Mouse (Mus musculus) forebrain, postnatal 0 days (tissue): ENCODE results near the gene Scamp1. TPM values are rescaled to one million over a fixed set of nuclear protein-coding genes. Genes with fewer than 3 reads are reported as not detected.

Source experiments
- ATAC-seq: fragments of 200-750 bp; cut with Nextera tagmentation; 2 replicates; pipeline ENCODE4 v1.8.0; 2017; ENCODE audit warnings: mild to moderate bottlenecking, moderate library complexity
- DNase-seq: peaks from one replicate; pipeline ENCODE4 v3.0.0-alpha.2; 2015
- H3K27ac ChIP-seq: fragments of 300-500 bp; sonication (generic); 2 replicates; pipeline ENCODE4 v1.5.1; 2014; ENCODE audit warnings: low read depth, mild to moderate bottlenecking, antibody characterized with exemption, low read length, moderate library complexity, mixed read lengths
- H3K27me3 ChIP-seq: fragments of 300-500 bp; sonication (generic); 2 replicates; pipeline ENCODE4 v1.6.1; 2014; ENCODE audit warnings: mild to moderate bottlenecking, low read length, mixed read lengths; ENCODE audit not compliant: insufficient read depth
- H3K36me3 ChIP-seq: fragments of 300-500 bp; sonication (generic); 2 replicates; pipeline ENCODE4 v1.6.1; 2014; ENCODE audit warnings: mild to moderate bottlenecking, moderate library complexity; ENCODE audit not compliant: insufficient read depth
- H3K4me1 ChIP-seq: fragments of 300-500 bp; sonication (generic); 2 replicates; pipeline ENCODE4 v1.6.1; 2014; ENCODE audit warnings: antibody characterized with exemption; ENCODE audit not compliant: insufficient read depth
- H3K4me2 ChIP-seq: fragments of 300-500 bp; sonication (generic); 2 replicates; pipeline ENCODE4 v1.6.1; 2014; ENCODE audit warnings: low read depth, mild to moderate bottlenecking, moderate library complexity
- H3K4me3 ChIP-seq: fragments of 300-500 bp; sonication (generic); 2 replicates; pipeline ENCODE4 v1.5.1; 2014; ENCODE audit warnings: low read depth, low read length, mixed read lengths
- H3K9ac ChIP-seq: fragments of 300-500 bp; sonication (generic); 2 replicates; pipeline ENCODE4 v1.6.1; 2014; ENCODE audit warnings: mild to moderate bottlenecking
- H3K9me3 ChIP-seq: fragments of 300-500 bp; sonication (generic); 2 replicates; pipeline ENCODE4 v1.6.1; 2016; ENCODE audit warnings: low read length
- CTCF ChIP-seq: sonication (generic); IDR thresholded peaks from 2 replicates; pipeline ENCODE4 v1.5.1; 2016; ENCODE audit warnings: antibody characterized with exemption, control low read depth, low read depth
- WGBS: fragments of 180-500 bp; shearing (Covaris S2); extraction: QIAGEN DNeasy Blood & Tissue Kit; methylation state at CpG from one replicate; pipeline ENCODE4 v1.1.7; 2014; 5-methylcytosine and 5-hydroxymethylcytosine counted together
- polyA plus RNA-seq: library from polyadenylated mRNA; unstranded; fragments of >200 nt; fragmentation: Nextera tagmentation; extraction: Ambion mirVana; gene quantifications from 2 replicates; pipeline ENCODE4 v1.2.1, GENCODE M21; 2015
- total RNA-seq: library from RNA; depleted of rRNA; stranded (reverse); fragments of >200 nt; gene quantifications from 2 replicates; pipeline ENCODE4 v1.2.3, GENCODE M21; 2014

The Scamp1 gene
- total and polyA plus RNA-seq, 2 experiments from 2014 or later: 116 to 119 TPM

DNA sequence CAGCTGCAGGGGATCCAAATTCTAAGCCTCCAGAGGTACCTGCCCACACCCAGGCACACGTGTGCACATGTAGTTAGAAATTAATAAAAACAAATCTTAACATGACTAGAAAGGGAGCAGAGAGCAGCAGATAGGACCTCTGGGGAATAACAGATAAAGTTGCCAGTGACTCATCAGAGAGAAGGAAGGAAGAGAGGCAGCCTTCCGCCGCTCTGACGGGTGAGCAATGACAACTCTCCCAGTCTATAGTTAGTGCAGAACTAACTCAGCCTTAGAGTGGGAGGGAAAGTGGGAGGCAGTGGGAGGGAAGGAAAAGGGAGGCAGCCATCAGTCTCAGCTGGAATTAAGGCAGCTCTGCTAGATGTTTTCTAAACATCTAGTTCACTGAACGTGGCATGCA lies 21.7 kb downstream of the Scamp1 start:
- TF ChIP-seq CTCF: no peak
- peak; percentile 28; the same call in 1 of the 2 replicates for ATAC-seq
- Histone ChIP-seq H3K36me3 (no peaks in the 10 kb centered on the region), H3K4me1 (no peaks in the 10 kb centered on the region; the same call in 1 of the 2 replicates), H3K9me3 (no peaks in the 10 kb centered on the region), H3K27me3 (no peaks in the 10 kb centered on the region), H3K4me3 (no peak overlapping the region), H3K9ac (no peak overlapping the region), H3K4me2 (no peak overlapping the region), H3K27ac (no peak overlapping the region)
- WGBS: 79% methylated on average over 5 of the region's 5 CpGs
- no peak for DNase-seq

DNA sequence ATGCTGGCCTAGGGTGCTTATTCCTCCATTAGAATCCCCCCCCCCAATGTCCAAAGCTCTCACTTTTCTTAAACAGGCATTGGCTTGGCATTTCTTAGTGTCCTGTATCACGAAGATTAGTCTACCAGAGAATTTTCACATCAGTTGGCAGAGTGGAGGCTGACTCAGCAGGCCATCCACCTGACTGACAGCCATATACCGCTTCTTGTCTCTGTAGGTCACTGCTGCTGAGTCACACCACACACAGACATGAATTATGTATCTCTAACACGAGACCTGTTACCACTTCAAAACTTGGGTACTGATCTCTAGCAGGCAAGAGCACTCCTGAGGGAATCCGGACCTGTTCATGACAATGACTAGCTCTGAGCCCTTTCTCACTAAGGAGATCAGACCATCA lies 23.1 kb downstream of the Scamp1 start:
- ATAC-seq (no peak), DNase-seq (no peak)
- 71% methylated on average over 4 of the region's 4 CpGs for WGBS
- H3K9me3 ChIP-seq: no peaks in the 10 kb centered on the region
- no peaks in the 10 kb centered on the region for H3K27me3 ChIP-seq
- no peaks in the 10 kb centered on the region; the same call in 1 of the 2 replicates for H3K4me1 ChIP-seq
- no peak overlapping the region for H3K4me3 ChIP-seq
- no peak for TF ChIP-seq CTCF
- no peak overlapping the region for H3K9ac ChIP-seq
- H3K36me3 ChIP-seq: no peaks in the 10 kb centered on the region
- H3K4me2 ChIP-seq: no peak overlapping the region
- no peak overlapping the region for H3K27ac ChIP-seq

DNA sequence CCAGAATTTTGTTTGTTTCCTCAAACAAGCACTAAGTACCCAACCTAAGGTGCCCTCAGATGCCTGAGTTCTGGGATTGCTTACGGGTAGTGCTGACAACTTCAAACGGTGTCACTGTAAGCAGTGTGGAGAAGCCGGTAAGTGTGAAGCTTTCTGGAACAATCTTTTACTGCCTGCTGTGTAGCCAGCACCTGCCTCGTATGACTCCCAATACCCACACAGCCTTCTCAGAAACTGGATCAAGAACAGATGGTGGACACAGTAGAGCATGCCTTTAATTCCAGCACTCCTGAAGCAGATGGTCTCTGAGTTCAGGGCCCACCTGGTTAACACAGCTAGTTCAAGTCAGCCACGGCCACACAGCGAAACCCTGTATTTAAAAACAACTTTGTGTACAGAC lies 24.0 kb downstream of the Scamp1 start:
- DNase-seq: no peak
- H3K4me2 ChIP-seq: no peak overlapping the region
- no peaks in the 10 kb centered on the region for H3K9me3 ChIP-seq
- WGBS: 74% methylated on average over 6 of the region's 6 CpGs
- no peaks in the 10 kb centered on the region for H3K27me3 ChIP-seq
- no peak overlapping the region for H3K27ac ChIP-seq
- ATAC-seq: no peak
- no peaks in the 10 kb centered on the region for H3K4me1 ChIP-seq
- no peaks in the 10 kb centered on the region for H3K36me3 ChIP-seq
- TF ChIP-seq CTCF: no peak
- H3K9ac ChIP-seq: no peak overlapping the region
- H3K4me3 ChIP-seq: no peak overlapping the region

DNA sequence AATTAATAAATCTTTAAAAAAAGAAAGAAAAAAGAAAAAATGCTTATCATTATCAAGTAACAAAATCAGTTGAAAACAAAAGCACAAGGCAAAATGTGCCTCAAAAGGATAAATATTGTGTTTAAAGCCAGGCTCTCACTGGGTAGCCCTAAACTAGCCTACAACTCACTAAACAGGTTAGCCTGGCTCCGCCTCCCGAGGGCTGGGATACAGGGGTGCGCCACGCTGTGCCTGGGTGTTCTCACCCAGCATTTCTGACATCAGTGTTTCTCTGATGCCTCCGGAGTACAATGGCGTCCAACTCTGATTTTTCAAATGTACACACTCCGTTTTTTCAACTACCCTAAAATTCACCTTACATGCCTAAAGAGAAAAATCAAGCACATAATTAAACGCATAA lies 24.7 kb downstream of the Scamp1 start:
- H3K9me3 ChIP-seq: no peaks in the 10 kb centered on the region
- H3K27ac ChIP-seq: no peak overlapping the region
- DNase-seq (no peak), ATAC-seq (no peak)
- no peak overlapping the region for H3K4me2 ChIP-seq
- H3K4me3 ChIP-seq: no peak overlapping the region
- WGBS: 89% methylated on average over 8 of the region's 8 CpGs
- H3K9ac ChIP-seq: no peak overlapping the region
- no peaks in the 10 kb centered on the region for H3K4me1 ChIP-seq
- H3K27me3 ChIP-seq: no peaks in the 10 kb centered on the region
- no peaks in the 10 kb centered on the region for H3K36me3 ChIP-seq
- no peak for TF ChIP-seq CTCF

DNA sequence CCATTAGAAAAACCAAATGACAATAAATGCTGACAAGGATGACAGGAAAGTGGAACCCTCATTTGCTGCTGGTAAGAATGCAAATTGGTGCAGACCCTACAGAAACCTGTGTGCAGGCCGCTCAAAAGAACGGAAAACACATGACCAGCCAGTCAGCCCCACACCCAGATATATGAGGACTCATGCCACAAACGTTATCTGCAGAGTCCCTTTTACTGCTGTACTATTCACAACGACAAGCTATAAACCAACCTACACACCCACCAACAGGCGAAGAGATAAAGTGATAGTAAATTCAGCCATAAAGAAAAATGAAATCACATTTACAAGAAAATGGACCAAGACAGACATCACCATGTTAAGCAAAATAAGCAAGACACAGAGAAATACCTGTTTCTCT lies 26.4 kb downstream of the Scamp1 start:
- H3K4me2 ChIP-seq: no peak overlapping the region
- no peak overlapping the region for H3K9ac ChIP-seq
- no peaks in the 10 kb centered on the region for H3K36me3 ChIP-seq
- no peak for TF ChIP-seq CTCF
- H3K27ac ChIP-seq: no peak overlapping the region
- 84% methylated on average over 5 of the region's 5 CpGs for WGBS
- H3K27me3 ChIP-seq: no peaks in the 10 kb centered on the region
- no peaks in the 10 kb centered on the region for H3K9me3 ChIP-seq
- DNase-seq (no peak), ATAC-seq (no peak)
- H3K4me3 ChIP-seq: no peak overlapping the region
- no peaks in the 10 kb centered on the region for H3K4me1 ChIP-seq

DNA sequence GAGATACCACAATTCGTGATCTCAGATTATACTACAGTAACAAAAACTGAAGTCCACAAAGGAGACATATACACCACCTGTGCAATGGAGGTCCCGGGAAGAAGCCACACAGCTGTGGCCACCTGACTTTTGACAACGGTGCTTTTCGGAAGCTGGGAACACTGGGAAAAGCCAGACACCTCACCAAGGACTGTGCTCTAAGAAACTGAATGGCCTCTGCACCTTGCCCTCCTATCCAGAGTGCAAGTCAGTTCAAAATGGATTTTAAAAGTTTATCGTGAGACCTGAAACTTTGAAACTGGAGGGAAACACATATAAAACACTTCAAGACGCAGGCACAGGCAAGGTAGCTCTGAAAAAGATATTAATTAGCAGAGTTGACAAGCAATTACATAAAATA lies 27.1 kb downstream of the Scamp1 start:
- Histone ChIP-seq H3K4me3 (no peak overlapping the region), H3K9ac (no peak overlapping the region), H3K27ac (no peak overlapping the region), H3K4me1 (no peaks in the 10 kb centered on the region), H3K4me2 (no peak overlapping the region), H3K36me3 (no peaks in the 10 kb centered on the region), H3K27me3 (no peaks in the 10 kb centered on the region), H3K9me3 (no peaks in the 10 kb centered on the region)
- WGBS: 87% methylated on average over 6 of the region's 6 CpGs
- no peak for ATAC-seq
- DNase-seq: no peak
- no peak for TF ChIP-seq CTCF

DNA sequence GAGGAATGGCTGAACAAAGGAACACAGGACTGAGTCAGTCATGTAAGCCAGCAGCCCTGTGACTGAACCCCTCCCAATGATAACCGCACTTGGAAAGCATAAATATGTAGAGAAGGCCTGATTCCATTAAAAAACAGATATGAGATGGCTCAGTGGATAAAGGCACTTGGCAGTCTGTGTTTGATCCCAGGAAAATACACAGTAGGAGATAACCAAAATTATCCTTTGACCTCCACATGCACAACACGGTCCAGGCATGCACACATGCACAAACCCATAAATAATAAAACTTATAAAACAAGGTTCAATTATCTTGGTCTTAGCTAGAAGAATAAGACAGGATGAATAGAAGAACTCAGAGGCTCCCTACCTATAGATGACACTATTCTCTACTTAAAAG lies 27.9 kb downstream of the Scamp1 start:
- H3K27me3 ChIP-seq: no peaks in the 10 kb centered on the region
- 72% methylated on average over 2 of the region's 2 CpGs for WGBS
- TF ChIP-seq CTCF: no peak
- no peak for DNase-seq
- no peaks in the 10 kb centered on the region for H3K9me3 ChIP-seq
- no peaks in the 10 kb centered on the region for H3K4me1 ChIP-seq
- no peak overlapping the region for H3K9ac ChIP-seq
- no peaks in the 10 kb centered on the region for H3K36me3 ChIP-seq
- ATAC-seq: no peak
- H3K4me2 ChIP-seq: no peak overlapping the region
- no peak overlapping the region for H3K4me3 ChIP-seq
- H3K27ac ChIP-seq: no peak overlapping the region

DNA sequence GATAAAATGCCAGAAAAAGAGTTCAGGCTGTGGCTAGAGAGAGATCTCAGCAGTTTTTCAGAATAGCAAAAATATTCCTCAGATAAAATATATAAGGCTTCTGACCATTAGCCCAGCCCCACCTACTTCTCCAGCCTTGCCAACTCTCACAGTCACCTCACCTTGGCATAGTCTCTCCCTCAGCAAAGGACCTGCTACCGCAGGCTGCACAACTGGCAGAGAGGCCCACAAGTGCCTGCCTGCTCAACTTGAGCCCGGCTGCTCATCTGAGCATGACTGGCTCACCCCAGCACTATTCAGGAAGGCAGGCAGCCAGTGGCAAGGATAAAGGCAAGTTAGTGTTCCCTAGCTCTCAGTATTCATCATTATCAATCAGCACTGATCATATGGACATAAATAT lies 30.5 kb downstream of the Scamp1 start:
- no peak for TF ChIP-seq CTCF
- 89% methylated on average over 2 of the region's 2 CpGs for WGBS
- H3K27ac ChIP-seq: no peak overlapping the region
- no peaks in the 10 kb centered on the region for H3K9me3 ChIP-seq
- H3K36me3 ChIP-seq: no peaks in the 10 kb centered on the region
- H3K4me3 ChIP-seq: no peak overlapping the region
- no peak for ATAC-seq
- H3K4me1 ChIP-seq: no peaks in the 10 kb centered on the region
- DNase-seq: no peak
- no peak overlapping the region for H3K9ac ChIP-seq
- no peaks in the 10 kb centered on the region for H3K27me3 ChIP-seq
- H3K4me2 ChIP-seq: no peak overlapping the region
